Mouse (Mus musculus) regulatory T cell (primary cell): Measurements from ENCODE around the gene Tmprss7.

Source experiments
- in situ Hi-C: fragments of 300-600 bp; cut with MboI, MseI; formaldehyde crosslinking; loops from one replicate; pipeline ENCODE4 v1.15.1; 2025; ENCODE audit warnings: high pct_unique_total_duplicates

Gene Tmprss7

DNA sequence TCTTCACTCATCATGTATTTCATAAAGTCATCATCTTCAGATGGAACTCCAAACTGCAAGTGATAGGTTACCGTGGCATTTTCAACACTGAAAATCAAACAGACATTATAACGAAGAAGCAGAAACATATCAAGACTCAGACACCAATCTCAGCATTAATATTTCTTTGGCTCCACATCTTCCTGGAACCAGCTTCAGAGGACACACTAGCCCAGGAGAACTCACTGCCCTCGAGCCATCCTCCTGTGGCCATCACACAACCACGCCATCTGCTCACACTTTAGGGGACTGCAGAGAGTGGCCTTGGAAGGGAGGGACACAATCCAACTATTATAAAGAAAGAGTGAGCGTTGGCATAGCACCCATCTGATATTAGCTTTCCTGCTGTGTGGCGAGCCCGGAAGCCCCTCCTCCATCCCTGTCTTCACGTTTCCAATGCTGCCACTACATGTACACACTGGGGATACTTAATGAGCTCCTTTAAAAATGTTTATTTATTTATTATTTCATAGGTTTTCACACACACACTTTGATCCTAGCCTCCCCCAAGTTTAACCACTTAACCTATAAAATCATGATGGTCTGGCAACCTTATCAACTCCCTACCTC is 63.9 kb downstream of the Tmprss7 start:
- in situ Hi-C loops = loop anchor here (5.0 kb wide), 1 partner anchor 432 kb away; no protein-coding TSS in a partner anchor

DNA sequence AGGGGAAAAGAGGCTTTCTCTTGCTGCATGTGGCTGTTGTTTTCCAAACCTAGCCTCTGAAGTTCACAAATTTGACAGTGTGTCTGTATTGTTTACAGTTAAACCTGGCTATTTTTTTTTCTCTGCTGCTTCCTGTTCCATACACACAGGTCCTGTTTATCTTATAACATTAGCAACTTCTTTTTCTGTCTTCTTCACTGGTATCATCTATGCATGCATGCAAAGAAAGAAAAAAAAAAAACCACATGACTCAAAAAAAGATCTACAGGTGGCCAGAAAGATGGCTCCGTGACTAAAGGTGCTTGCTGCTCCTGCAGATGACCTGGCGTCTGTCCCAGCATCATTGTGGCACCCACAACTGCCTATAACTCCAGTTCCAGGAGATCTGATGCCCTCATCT is 68.1 kb downstream of the Tmprss7 start:
- in situ Hi-C loops = no loop called here

DNA sequence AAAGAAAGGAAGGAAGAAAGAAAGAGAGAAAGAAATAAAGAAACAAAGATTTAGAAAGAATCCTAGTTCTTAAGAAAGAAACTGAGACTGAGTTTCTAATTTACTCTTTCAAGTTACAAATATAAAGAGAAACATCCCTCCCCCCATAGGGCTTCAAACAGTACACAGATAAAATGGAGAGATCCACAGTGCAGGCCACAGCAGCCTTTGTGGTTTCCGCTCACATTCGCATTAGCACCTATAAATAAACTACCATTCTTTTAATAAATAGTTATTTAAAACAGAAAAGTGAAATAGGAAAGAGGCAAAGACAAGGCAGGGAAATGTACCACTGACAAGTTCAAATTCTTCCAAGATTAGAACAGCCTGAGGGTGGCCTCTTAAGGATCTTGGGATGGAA is 68.7 kb downstream of the Tmprss7 start:
- in situ Hi-C loops = no loop called here

DNA sequence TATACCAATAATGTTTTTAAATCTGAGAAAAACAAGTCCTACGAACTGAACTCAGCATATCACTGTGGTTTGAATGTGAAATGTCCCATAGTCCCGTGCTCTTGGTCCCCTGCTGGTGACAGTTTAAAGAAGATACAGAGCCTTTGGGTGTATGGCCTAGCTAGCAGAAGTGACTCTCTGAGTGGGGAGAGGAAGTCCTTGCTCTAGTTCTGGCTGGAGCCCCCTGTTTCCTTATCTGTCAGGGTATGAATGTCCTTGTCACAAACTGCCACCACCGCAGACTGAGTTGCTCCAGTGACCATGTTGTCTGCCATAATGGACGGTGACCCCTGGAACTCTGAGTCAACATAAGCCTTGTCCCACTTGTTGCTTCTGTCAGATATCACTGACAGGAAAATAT is 70.2 kb downstream of the Tmprss7 start:
- in situ Hi-C loops = no loop called here

DNA sequence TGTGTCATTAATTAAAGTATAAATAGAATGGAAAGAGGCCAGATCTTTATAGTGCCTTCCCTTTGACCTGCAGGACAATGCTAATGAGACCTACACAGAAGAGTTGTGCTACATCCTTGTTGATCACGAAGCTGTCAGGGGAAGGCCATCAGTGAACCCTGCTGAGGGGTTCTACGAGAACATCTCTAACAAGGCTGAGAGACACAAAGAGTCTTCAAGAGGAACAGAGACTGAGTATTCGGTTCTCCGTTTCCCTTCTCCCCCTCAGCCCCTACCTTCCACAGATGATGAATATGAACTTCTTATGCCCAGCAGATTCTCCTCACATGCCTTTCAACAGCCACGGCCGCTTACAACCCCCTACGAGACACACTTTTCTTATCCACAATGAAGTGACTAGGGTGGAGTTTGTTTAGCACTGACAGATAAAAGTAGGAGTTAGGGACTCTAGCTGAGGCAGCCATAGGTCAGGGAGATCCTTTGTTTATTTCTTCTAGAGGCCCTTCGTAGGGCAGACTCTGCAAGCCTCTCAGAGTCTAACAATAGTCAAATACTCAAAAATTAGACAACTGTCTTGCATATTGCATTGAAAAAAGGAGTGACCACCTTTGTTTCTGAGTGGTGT is 73.6 kb downstream of the Tmprss7 start:
- in situ Hi-C loops = no loop called here

DNA sequence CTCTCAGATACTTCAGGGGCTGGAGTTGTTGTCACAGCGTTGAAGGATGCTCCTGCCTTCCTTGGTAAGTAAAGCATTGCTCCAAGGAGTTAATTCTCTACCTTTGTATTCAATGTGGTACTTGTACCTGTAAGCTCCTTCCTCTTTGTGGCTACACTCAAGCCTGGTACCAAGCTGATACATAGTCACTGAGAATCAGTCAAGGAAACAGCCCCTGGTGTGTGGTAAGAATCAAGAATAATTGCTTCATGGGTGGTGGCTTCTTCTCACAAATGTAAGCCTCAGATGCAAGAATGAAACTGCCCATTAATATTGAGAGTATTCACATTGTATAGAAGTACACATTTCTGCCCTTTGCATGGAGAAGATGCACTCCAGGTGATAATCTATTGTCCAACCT is 77.5 kb downstream of the Tmprss7 start:
- in situ Hi-C loops = no loop called here

DNA sequence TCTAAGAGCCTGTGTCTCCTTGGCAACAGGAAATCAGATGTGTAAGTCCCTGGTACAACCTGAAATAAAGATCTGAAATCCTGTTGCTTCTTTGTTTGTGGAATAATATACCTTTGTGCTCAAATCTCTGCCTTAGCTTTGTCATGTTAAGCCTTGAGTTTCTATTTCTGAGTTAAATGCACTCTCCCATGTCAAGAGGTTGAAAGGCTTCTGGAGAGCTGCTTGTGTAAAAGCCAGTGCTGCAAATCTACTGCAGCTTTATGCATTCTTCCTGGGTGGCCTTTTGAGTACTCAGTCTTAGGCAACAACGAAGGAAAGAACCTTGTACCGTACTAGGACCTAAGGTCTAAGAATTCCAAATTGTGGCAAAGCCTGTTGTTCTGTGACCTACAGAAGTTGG is 80.2 kb downstream of the Tmprss7 start:
- in situ Hi-C loops = no loop called here

DNA sequence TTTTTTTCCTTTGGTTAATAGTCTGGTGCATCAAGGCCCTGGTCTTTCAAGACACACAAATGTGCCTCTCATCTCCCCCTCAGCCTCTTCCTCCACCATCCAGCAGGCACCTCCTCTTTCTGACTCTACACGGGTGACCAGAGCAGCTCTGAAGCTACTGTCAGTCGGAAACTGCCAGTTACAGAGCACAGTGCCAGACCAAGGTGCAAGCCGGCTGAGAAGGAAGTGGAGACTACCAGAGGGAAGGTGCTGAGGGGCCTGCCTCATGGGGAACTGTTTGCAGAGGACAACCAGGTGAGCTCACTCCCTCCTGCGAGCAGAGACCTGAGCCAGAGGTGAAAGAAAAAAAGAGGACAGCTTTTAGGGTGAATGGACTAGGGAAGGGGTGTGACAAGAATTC is 83.2 kb downstream of the Tmprss7 start, which contains the start of gene Gcsam:
Gcsam (plus strand) TSS at position 114 of the 400 bp plus-strand sequence.
- in situ Hi-C loops = no loop called here

DNA sequence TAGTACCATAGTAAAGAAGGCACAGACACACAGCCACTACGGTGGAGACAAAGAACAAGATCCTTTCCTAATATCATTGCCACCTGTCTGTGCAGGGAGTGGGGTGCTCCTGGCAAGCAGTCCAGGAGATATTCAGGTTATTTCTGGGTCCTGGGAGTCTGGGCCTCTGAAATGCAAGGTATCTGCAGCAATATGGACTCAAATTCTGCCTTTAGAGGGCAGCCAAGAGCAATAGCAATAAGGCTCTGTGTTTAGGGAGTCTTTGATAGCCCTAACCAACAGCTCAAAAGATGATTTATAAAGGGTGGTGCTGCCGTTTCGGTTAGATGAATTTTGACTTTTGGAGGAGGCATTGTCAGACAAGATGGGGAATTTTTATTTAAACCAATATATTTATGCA is 84.2 kb downstream of the Tmprss7 start:
- in situ Hi-C loops = loop anchor here (5.0 kb wide), 1 partner anchor 68 kb away; no protein-coding TSS in a partner anchor

DNA sequence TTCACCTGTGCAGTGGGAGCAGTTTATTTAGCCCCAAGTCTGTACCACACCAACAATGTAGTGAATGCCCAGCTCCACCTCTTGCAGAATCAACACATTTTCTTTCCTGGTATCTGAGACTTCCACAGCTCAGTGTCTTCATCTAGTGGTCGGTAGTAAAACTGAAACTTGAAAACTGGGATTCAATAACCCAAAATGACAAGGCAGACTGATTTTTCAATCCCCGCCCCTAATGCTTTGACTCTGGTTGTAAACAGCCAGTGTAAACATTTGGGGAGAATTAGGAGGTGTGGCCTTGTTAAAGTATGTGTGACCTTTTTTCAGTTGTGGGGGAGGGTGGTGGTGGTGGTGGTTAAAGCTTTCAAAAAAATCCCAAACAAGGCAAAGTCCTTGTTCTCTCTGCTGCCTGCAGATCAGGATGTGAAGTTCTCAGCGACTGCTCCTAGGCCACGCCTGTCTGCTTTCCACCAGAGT is 84.9 kb downstream of the Tmprss7 start:
- in situ Hi-C loops = loop anchor here (5.0 kb wide), 1 partner anchor 69 kb away; no protein-coding TSS in a partner anchor
